Mouse (Mus musculus) neural tube, embryonic 15.5 days (tissue): ENCODE measurements around the gene Nkx6-2. TPM values are rescaled to one million over a fixed set of nuclear protein-coding genes. Genes with fewer than 3 reads are reported as not detected.
A peak's percentile ranks its signal among the peaks of the same experiment; 100 is the strongest.

Source experiments
- ATAC-seq: fragments of 200-750 bp; cut with Nextera tagmentation; 2 replicates; pipeline ENCODE4 v1.8.0; 2017; ENCODE audit warnings: mild to moderate bottlenecking, moderate TSS enrichment, moderate library complexity; ENCODE audit not compliant: low FRiP score
- H3K27ac ChIP-seq: fragments of 300-500 bp; sonication (generic); replicated peaks from 2 replicates; pipeline ENCODE4 v1.5.1; 2015; ENCODE audit warnings: mild to moderate bottlenecking, inconsistent platforms
- H3K27me3 ChIP-seq: fragments of 300-500 bp; sonication (generic); replicated peaks from 2 replicates; pipeline ENCODE4 v1.6.1; 2015; ENCODE audit warnings: inconsistent platforms
- H3K36me3 ChIP-seq: fragments of 300-500 bp; sonication (generic); 2 replicates; pipeline ENCODE4 v1.6.1; 2015; ENCODE audit warnings: inconsistent platforms
- H3K4me1 ChIP-seq: fragments of 300-500 bp; sonication (generic); 2 replicates; pipeline ENCODE4 v1.6.1; 2015; ENCODE audit warnings: inconsistent platforms
- H3K4me2 ChIP-seq: fragments of 300-500 bp; sonication (generic); 2 replicates; pipeline ENCODE4 v1.6.1; 2015; ENCODE audit warnings: inconsistent platforms, mild to moderate bottlenecking, moderate library complexity
- H3K4me3 ChIP-seq: fragments of 300-500 bp; sonication (generic); replicated peaks from 2 replicates; pipeline ENCODE4 v1.5.1; 2015; ENCODE audit warnings: mild to moderate bottlenecking, inconsistent platforms
- H3K9ac ChIP-seq: fragments of 300-500 bp; sonication (generic); replicated peaks from 2 replicates; pipeline ENCODE4 v1.6.1; 2015; ENCODE audit warnings: mild to moderate bottlenecking, inconsistent platforms
- H3K9me3 ChIP-seq: fragments of 300-500 bp; sonication (generic); replicated peaks from 2 replicates; pipeline ENCODE4 v1.6.1; 2016; ENCODE audit warnings: inconsistent platforms
- WGBS: fragments of 180-500 bp; shearing (Covaris S2); methylation state at CpG from one replicate; pipeline ENCODE4 v1.1.7; 2015; ENCODE audit warnings: mixed read lengths; 5-methylcytosine and 5-hydroxymethylcytosine counted together
- polyA plus RNA-seq: library from polyadenylated mRNA; unstranded; fragments of >200 nt; fragmentation: Nextera tagmentation; extraction: Ambion mirVana; gene quantifications from 2 replicates; pipeline ENCODE4 v1.2.1, GENCODE M21; 2015

The Nkx6-2 gene
- polyA plus RNA-seq, 1 experiment from 2014 or later: 7.8 TPM

- H3K27me3 ChIP-seq: peaks cover 96% of the 10 kb centered on the region
- 86% methylated on average over 2 of the region's 2 CpGs for WGBS
- no peaks in the 10 kb centered on the region for H3K36me3 ChIP-seq
- no peak overlapping the region for H3K9ac ChIP-seq
- no peak overlapping the region for H3K4me2 ChIP-seq
- H3K27ac ChIP-seq: no peak overlapping the region
- no peak for ATAC-seq
- H3K4me3 ChIP-seq: no peak overlapping the region
- H3K4me1 ChIP-seq: no peaks in the 10 kb centered on the region
- no peaks in the 10 kb centered on the region for H3K9me3 ChIP-seq
Observed at GRCm38 (mm10) chr7:139538541-139538940, 44.1 kb downstream of the Nkx6-2 start.

- no peak overlapping the region for H3K4me3 ChIP-seq
- 96% methylated on average over 9 of the region's 9 CpGs for WGBS
- H3K27me3 ChIP-seq: peaks cover 96% of the 10 kb centered on the region
- no peak overlapping the region for H3K27ac ChIP-seq
- no peaks in the 10 kb centered on the region for H3K9me3 ChIP-seq
- ATAC-seq: no peak
- H3K4me2 ChIP-seq: no peak overlapping the region
- H3K9ac ChIP-seq: no peak overlapping the region
- no peaks in the 10 kb centered on the region for H3K4me1 ChIP-seq
- no peaks in the 10 kb centered on the region for H3K36me3 ChIP-seq
Observed at GRCm38 (mm10) chr7:139537831-139538230, 44.8 kb downstream of the Nkx6-2 start.

- Histone ChIP-seq H3K4me2 (no peak overlapping the region), H3K9me3 (no peaks in the 10 kb centered on the region), H3K36me3 (no peaks in the 10 kb centered on the region), H3K4me3 (no peak overlapping the region), H3K27me3 (peaks cover 98% of the 10 kb centered on the region), H3K4me1 (no peaks in the 10 kb centered on the region), H3K27ac (no peak overlapping the region), H3K9ac (no peak overlapping the region)
- 98% methylated on average over 2 of the region's 2 CpGs for WGBS
- no peak for ATAC-seq
Observed at GRCm38 (mm10) chr7:139536831-139537230, 45.8 kb downstream of the Nkx6-2 start.

GRCm38 (mm10) chr7:139536331-139536730, 46.3 kb downstream of the Nkx6-2 start:
- 89% methylated on average over 5 of the region's 5 CpGs for WGBS
- Histone ChIP-seq H3K9me3 (no peaks in the 10 kb centered on the region), H3K4me3 (no peak overlapping the region), H3K27ac (no peak overlapping the region), H3K27me3 (peaks cover 98% of the 10 kb centered on the region), H3K4me1 (peaks cover 5% of the 10 kb centered on the region), H3K4me2 (no peak overlapping the region), H3K36me3 (no peaks in the 10 kb centered on the region), H3K9ac (no peak overlapping the region)
- ATAC-seq: no peak

GRCm38 (mm10) chr7:139531428-139531801, 51.2 kb downstream of the Nkx6-2 start:
- no peak for ATAC-seq
- H3K4me3 ChIP-seq: no peak overlapping the region
- no peak overlapping the region for H3K4me2 ChIP-seq
- H3K27me3 ChIP-seq: peaks cover 83% of the 10 kb centered on the region
- no peak overlapping the region for H3K9ac ChIP-seq
- 63% methylated on average over 4 of the region's 4 CpGs for WGBS
- peaks cover 18% of the 10 kb centered on the region for H3K4me1 ChIP-seq
- no peaks in the 10 kb centered on the region for H3K9me3 ChIP-seq
- no peak overlapping the region for H3K27ac ChIP-seq
- peaks cover 4% of the 10 kb centered on the region; the same call in 1 of the 2 replicates for H3K36me3 ChIP-seq

GRCm38 (mm10) chr7:139530591-139531427, 51.8 kb downstream of the Nkx6-2 start:
- Histone ChIP-seq H3K4me2 (no peak overlapping the region), H3K4me1 (peaks cover 18% of the 10 kb centered on the region), H3K4me3 (no peak overlapping the region), H3K9me3 (no peaks in the 10 kb centered on the region), H3K27me3 (peaks cover 83% of the 10 kb centered on the region), H3K27ac (no peak overlapping the region), H3K36me3 (peaks cover 9% of the 10 kb centered on the region; the same call in 1 of the 2 replicates), H3K9ac (no peak overlapping the region)
- peak; percentile 77 for ATAC-seq
- 27% methylated on average over 16 of the region's 16 CpGs for WGBS

Other genes with a start within 250 kb of the Nkx6-2 start
- 18.4 and 20.9 TPM in 2 replicates for gene Inpp5a, start 193.7 kb downstream of the Nkx6-2 start, polyA plus RNA-seq
- 1.6 and 3.2 TPM in 2 replicates for gene Cfap46, start 101.0 kb upstream of the Nkx6-2 start, polyA plus RNA-seq